Mouse (Mus musculus): ENCODE results near the gene 8030411F24Rik. TPM values are rescaled to one million over a fixed set of nuclear protein-coding genes. Genes with fewer than 3 reads are reported as not detected.
"Not testable (repeated sequence)": the region's sequence is repeated elsewhere in the genome, so short reads cannot be mapped to it uniquely, and the experiment has no call there.

8030411F24Rik gene
- polyA plus RNA-seq, 1 experiment from 2014 or later = not detected

DNA sequence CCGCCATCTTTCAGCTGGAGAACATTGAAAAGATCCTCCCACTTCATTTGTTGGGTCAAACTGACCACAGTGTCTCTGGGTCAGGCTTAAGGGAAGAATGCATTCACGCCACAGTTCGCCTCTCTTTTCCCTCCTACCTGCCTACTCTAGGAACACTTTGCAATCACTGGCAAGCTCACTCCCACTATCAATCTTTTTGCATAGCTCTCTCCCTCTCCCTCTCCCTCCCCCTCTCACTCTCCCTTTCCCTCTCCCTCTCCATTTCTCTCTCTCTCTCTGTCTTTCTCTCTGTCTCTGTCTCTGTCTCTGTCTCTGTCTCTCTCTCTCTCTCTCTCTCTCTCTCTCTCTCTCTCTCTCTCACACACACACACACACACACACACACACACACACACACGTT is 10.4 kb upstream of the 8030411F24Rik start, which contains the start of gene Cst11:
TSS of gene Cst11 (minus strand) at position 101 of the 400 bp plus-strand sequence.
- H3K4me2 ChIP-seq (replicated peaks); H3K27ac ChIP-seq; ATAC-seq (ENCODE audit: low FRiP score); H3K36me3 ChIP-seq (replicated peaks; ENCODE audit: control insufficient read depth, insufficient read depth); H3K9ac ChIP-seq; H3K9me3 ChIP-seq (ENCODE audit: control insufficient read depth, low read length); H3K4me3 ChIP-seq (replicated peaks; ENCODE audit: low read length); H3K27me3 ChIP-seq (ENCODE audit: control insufficient read depth, insufficient read depth, low read length); DNase-seq (ENCODE audit: low spot score); H3K4me1 ChIP-seq (replicated peaks; ENCODE audit: control insufficient read depth, insufficient read depth, low read length): not testable (repeated sequence)
- WGBS = 84% methylated on average over 4 of the region's 4 CpGs

DNA sequence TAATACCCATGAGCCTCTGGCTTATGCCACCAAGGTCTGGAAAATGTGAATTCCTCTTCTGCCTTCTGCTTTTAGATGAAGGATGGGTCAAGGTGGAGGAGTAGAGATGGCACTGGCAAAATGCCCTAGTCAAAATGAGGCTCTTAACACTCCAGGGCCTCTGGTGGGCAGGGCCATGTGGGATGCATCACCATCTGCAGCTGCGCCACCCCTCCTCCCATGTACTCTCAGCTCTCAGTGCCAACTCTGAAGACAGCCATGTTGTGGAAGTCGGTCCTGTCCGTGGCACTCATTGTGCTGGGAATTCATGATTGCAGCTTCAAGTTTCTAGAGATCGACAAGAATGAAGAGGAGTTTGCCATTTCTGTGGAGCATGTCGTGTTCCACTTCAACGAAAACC is 7.3 kb downstream of the 8030411F24Rik start, which contains the start of gene Cst12:
TSS of gene Cst12 (plus strand) at position 220 of the 400 bp plus-strand sequence.
- Histone ChIP-seq H3K4me1 (replicated peaks; ENCODE audit: control insufficient read depth, insufficient read depth, low read length) (no peaks in the 10 kb centered on the region), H3K9ac (no peak within 1 kb of the TSS), H3K4me3 (replicated peaks; ENCODE audit: low read length) (no peak within 1 kb of the TSS), H3K27me3 (ENCODE audit: control insufficient read depth, insufficient read depth, low read length) (no peaks in the 10 kb centered on the region), H3K36me3 (replicated peaks; ENCODE audit: control insufficient read depth, insufficient read depth) (no peaks in the 10 kb centered on the region), H3K9me3 (ENCODE audit: control insufficient read depth, low read length) (no peaks in the 10 kb centered on the region), H3K27ac (no peak within 1 kb of the TSS), H3K4me2 (replicated peaks) (no peak within 1 kb of the TSS)
- ATAC-seq (ENCODE audit: low FRiP score) = no peak
- DNase-seq (ENCODE audit: low spot score) = no peak
- WGBS = 96% methylated on average over 6 of the region's 6 CpGs

DNA sequence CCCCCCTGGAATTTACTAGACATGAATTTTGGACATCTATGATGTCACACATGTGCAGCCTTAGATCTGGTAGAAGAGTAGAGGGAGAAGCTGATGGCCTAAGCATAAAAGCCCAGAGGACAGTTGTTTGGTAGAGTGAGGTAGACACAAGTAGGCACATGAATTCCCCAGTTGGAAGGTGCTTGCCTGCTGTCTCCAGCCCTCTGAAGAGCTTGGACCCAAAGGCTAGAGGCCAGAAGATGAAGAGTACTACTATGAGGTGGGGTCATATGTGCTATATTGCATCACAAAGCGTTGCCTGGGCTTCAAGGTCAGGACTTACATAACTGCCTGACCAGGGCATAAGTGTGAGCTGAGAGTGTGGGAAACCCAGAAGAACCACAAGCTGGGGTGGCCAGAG is 16.7 kb downstream of the 8030411F24Rik start, which contains the start of gene Cst8:
TSS of gene Cst8 (plus strand) at position 301 of the 400 bp plus-strand sequence.
- no peaks in the 10 kb centered on the region for H3K4me1 ChIP-seq (replicated peaks; ENCODE audit: control insufficient read depth, insufficient read depth, low read length)
- no peaks in the 10 kb centered on the region for H3K27me3 ChIP-seq (ENCODE audit: control insufficient read depth, insufficient read depth, low read length)
- ATAC-seq (ENCODE audit: low FRiP score) (no peak), DNase-seq (ENCODE audit: low spot score) (no peak)
- WGBS = 88% methylated on average over 1 of the region's 1 CpGs
- H3K4me3 ChIP-seq (replicated peaks; ENCODE audit: low read length) = no peak within 1 kb of the TSS
- no peaks in the 10 kb centered on the region for H3K36me3 ChIP-seq (replicated peaks; ENCODE audit: control insufficient read depth, insufficient read depth)
- H3K4me2 ChIP-seq (replicated peaks) = no peak within 1 kb of the TSS
- H3K9ac ChIP-seq = no peak within 1 kb of the TSS
- H3K27ac ChIP-seq = no peak within 1 kb of the TSS
- H3K9me3 ChIP-seq (ENCODE audit: control insufficient read depth, low read length) = no peaks in the 10 kb centered on the region

DNA sequence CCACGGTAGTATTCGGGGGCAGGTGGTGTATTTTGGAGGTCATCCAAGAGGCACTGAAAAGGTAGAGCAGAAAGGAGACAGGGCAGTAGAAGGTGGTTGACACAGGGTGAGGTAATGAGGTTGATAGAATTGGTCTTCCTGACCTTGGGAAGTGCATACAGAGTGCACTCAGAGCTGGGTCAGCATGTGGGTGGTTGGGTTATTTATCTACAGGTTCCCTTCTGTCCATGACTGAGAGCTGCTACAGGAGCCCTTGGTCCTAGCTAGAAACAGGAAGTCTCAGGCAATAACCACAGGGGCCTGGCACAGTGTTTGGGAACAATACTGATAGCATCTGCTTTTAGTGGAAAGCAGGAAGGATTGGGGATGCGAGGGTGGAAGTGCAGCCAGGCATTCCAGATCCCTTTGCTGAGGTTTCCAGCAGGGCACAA is 19.7 kb downstream of the 8030411F24Rik start:
- Histone ChIP-seq H3K9me3 (ENCODE audit: control insufficient read depth, low read length) (no peaks in the 10 kb centered on the region), H3K9ac (no peak overlapping the region), H3K4me1 (replicated peaks; ENCODE audit: control insufficient read depth, insufficient read depth, low read length) (no peaks in the 10 kb centered on the region), H3K27ac (no peak overlapping the region), H3K27me3 (ENCODE audit: control insufficient read depth, insufficient read depth, low read length) (no peaks in the 10 kb centered on the region), H3K36me3 (replicated peaks; ENCODE audit: control insufficient read depth, insufficient read depth) (no peaks in the 10 kb centered on the region), H3K4me3 (replicated peaks; ENCODE audit: low read length) (no peak overlapping the region), H3K4me2 (replicated peaks) (no peak overlapping the region)
- DNase-seq (ENCODE audit: low spot score) (no peak), ATAC-seq (ENCODE audit: low FRiP score) (no peak)
- WGBS = 80% methylated on average over 3 of the region's 3 CpGs

DNA sequence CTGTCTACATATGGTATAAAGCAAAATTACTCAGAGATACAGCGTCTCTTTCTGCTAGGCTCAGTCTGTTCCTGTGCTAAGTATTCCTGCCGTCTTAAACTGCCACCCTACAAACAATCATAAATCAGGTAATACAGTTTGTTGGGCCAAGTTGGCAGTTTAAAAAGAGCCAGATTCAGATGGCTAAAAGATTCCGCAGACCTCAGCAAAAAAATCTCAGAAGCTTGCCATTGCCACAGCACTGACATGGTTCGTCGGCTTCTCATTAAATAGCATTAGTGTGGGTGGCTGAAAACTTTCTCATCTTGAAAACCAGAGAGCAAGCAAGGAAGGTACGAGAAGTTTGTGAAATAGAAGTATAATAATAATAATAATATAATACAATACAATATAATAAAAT is 24.9 kb downstream of the 8030411F24Rik start:
- ATAC-seq (ENCODE audit: low FRiP score) (no peak), DNase-seq (ENCODE audit: low spot score) (no peak)
- Histone ChIP-seq H3K27me3 (ENCODE audit: control insufficient read depth, insufficient read depth, low read length) (no peaks in the 10 kb centered on the region), H3K4me2 (replicated peaks) (no peak overlapping the region), H3K27ac (no peak overlapping the region), H3K36me3 (replicated peaks; ENCODE audit: control insufficient read depth, insufficient read depth) (no peaks in the 10 kb centered on the region), H3K9me3 (ENCODE audit: control insufficient read depth, low read length) (no peaks in the 10 kb centered on the region), H3K4me3 (replicated peaks; ENCODE audit: low read length) (no peak overlapping the region), H3K9ac (no peak overlapping the region), H3K4me1 (replicated peaks; ENCODE audit: control insufficient read depth, insufficient read depth, low read length) (no peaks in the 10 kb centered on the region)
- 82% methylated on average over 6 of the region's 6 CpGs for WGBS

DNA sequence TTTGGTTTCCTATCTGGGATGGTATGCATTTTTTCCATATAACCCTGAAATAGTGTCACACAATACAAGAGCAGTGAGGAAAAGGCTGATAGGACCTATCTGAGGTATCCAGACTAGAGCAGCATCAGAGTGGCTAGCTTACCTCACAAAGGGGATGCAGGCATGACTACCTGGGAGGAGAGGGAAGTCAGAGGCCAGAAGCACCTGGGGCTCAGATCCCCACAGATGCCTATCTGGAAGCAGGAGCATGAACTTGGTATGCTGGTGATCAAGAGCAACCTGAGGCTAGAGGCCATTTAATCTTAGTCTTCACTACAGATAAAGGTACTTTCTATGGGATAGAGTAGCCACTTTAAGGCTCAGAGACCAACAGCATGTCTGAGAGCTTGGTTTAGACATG is 38.1 kb downstream of the 8030411F24Rik start, which contains the start of gene Cst13:
TSS of gene Cst13 (plus strand) at position 173 of the 400 bp plus-strand sequence.
- ATAC-seq (ENCODE audit: low FRiP score) (no peak), DNase-seq (ENCODE audit: low spot score) (no peak)
- no peaks in the 10 kb centered on the region for H3K9me3 ChIP-seq (ENCODE audit: control insufficient read depth, low read length)
- no peaks in the 10 kb centered on the region for H3K4me1 ChIP-seq (replicated peaks; ENCODE audit: control insufficient read depth, insufficient read depth, low read length)
- no peaks in the 10 kb centered on the region for H3K27me3 ChIP-seq (ENCODE audit: control insufficient read depth, insufficient read depth, low read length)
- no peak within 1 kb of the TSS for H3K4me2 ChIP-seq (replicated peaks)
- H3K9ac ChIP-seq = no peak within 1 kb of the TSS
- no peak within 1 kb of the TSS for H3K4me3 ChIP-seq (replicated peaks; ENCODE audit: low read length)
- no peaks in the 10 kb centered on the region for H3K36me3 ChIP-seq (replicated peaks; ENCODE audit: control insufficient read depth, insufficient read depth)
- no peak within 1 kb of the TSS for H3K27ac ChIP-seq

DNA sequence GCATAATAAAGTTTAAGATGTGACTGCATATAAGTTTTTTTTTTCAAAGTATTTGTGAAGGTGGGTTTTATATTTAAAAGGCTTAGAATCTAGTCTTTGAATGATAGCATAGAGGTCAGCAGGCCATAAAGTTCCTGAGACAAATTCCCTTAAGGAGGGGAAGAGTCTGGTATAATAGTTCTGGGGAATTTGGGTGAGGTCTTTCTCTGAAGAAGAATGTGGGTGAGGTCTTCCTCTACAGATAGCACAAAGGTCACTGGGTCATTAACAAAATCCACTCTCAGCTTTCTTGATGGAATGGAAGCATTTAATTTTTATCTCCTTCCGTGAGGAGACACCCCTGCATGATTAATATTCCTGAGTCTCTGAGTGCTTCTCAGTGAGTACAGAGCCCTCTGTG is 44.2 kb downstream of the 8030411F24Rik start:
- no peak overlapping the region for H3K4me2 ChIP-seq (replicated peaks)
- no peaks in the 10 kb centered on the region for H3K27me3 ChIP-seq (ENCODE audit: control insufficient read depth, insufficient read depth, low read length)
- no peak overlapping the region for H3K27ac ChIP-seq
- H3K9me3 ChIP-seq (ENCODE audit: control insufficient read depth, low read length) = no peaks in the 10 kb centered on the region
- no peaks in the 10 kb centered on the region for H3K4me1 ChIP-seq (replicated peaks; ENCODE audit: control insufficient read depth, insufficient read depth, low read length)
- 68% methylated on average over 1 of the region's 1 CpGs for WGBS
- no peak overlapping the region for H3K4me3 ChIP-seq (replicated peaks; ENCODE audit: low read length)
- ATAC-seq (ENCODE audit: low FRiP score) (no peak), DNase-seq (ENCODE audit: low spot score) (no peak)
- H3K36me3 ChIP-seq (replicated peaks; ENCODE audit: control insufficient read depth, insufficient read depth) = no peaks in the 10 kb centered on the region
- no peak overlapping the region for H3K9ac ChIP-seq

DNA sequence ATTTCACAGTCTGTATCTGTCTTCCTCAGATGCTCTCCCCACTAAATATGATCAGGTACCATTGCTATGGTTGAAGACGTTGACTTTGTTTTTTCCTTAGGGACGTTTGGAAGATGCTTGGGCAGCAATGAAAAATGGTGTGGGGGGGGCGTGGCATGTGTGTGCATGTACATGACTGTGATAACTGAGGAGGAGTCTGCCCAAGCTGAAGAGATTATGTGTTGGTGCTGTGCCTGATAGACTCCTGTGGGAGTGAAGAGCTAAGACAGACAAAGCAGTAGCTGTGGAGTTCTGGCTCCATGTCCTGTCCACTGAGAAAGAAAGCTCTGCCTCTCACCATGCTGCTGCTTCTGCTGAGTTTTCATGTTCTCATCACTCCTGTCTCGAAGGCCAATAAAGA is 53.1 kb downstream of the 8030411F24Rik start, which contains the start of gene Cst9:
TSS of gene Cst9 (plus strand) at position 236 of the 400 bp plus-strand sequence.
- Histone ChIP-seq H3K36me3 (replicated peaks; ENCODE audit: control insufficient read depth, insufficient read depth) (no peaks in the 10 kb centered on the region), H3K9ac (no peak within 1 kb of the TSS), H3K4me3 (replicated peaks; ENCODE audit: low read length) (no peak within 1 kb of the TSS), H3K4me1 (replicated peaks; ENCODE audit: control insufficient read depth, insufficient read depth, low read length) (no peaks in the 10 kb centered on the region), H3K9me3 (ENCODE audit: control insufficient read depth, low read length) (no peaks in the 10 kb centered on the region), H3K4me2 (replicated peaks) (no peak within 1 kb of the TSS), H3K27me3 (ENCODE audit: control insufficient read depth, insufficient read depth, low read length) (no peaks in the 10 kb centered on the region), H3K27ac (no peak within 1 kb of the TSS)
- DNase-seq (ENCODE audit: low spot score) (no peak), ATAC-seq (ENCODE audit: low FRiP score) (no peak)
- WGBS = 78% methylated on average over 4 of the region's 4 CpGs
